8 mouse cellular contexts compared by ENCODE assay signal in genomic region chr2:147378934-147379333, GRCm38 (mm10). TPM values are rescaled to one million over a fixed set of nuclear protein-coding genes. Genes with fewer than 3 reads are reported as not detected.
A peak's percentile ranks its signal among the peaks of the same experiment; 100 is the strongest.
DNase-seq lines count a peak whose midpoint lies in the region; ATAC-seq lines count a peak whose summit lies in the region.

No protein-coding gene starts in this region.

- H3K9me3 ChIP-seq in kidney, embryonic 16.5 days (ENCODE audit: low read length), result no peaks in the 10 kb centered on the region

- no peak overlapping the region for H3K4me3 ChIP-seq in kidney, embryonic 16.5 days (ENCODE audit: low read length)

- no peaks in the 10 kb centered on the region for H3K4me1 ChIP-seq in kidney, embryonic 16.5 days (ENCODE audit: insufficient read depth, low read length)

- peaks cover 45% of the 10 kb centered on the region for H3K27me3 ChIP-seq in kidney, embryonic 16.5 days (ENCODE audit: insufficient read depth, low read length)

- no peak overlapping the region for H3K27ac ChIP-seq in kidney, embryonic 16.5 days (ENCODE audit: low read length)

- 15% methylated on average over 4 of the region's 4 CpGs for WGBS in kidney, embryonic 16.5 days

- DNase-seq in kidney, adult 9 months, result peak; percentile 49
- DNase-seq in Muller cell, postnatal 12 days (ENCODE audit: inconsistent ontology term), result peak; percentile 47
- DNase-seq in cerebellum, postnatal 36 days, result peak; percentile 15 to 20
- DNase-seq in layer of hippocampus, adult 8-10 months (ENCODE audit: low spot score in 2 of 2), result peak; percentile 14 to 65
- peak; percentile 32 for DNase-seq in retina, postnatal 7 days (ENCODE audit: low read depth, low spot score)
- no peak for DNase-seq in natural killer cell, adult 2 months (ENCODE audit: low spot score in 2 of 2)
- DNase-seq in thymus, adult 18-20 months, result no peak

- H3K9ac ChIP-seq in kidney, embryonic 16.5 days (replicated peaks; ENCODE audit: low read length), result no peak overlapping the region

- H3K36me3 ChIP-seq in kidney, embryonic 16.5 days (ENCODE audit: insufficient read depth, low read length), result no peaks in the 10 kb centered on the region

- no peak for ATAC-seq in kidney, embryonic 16.5 days (ENCODE audit: low FRiP score, low TSS enrichment)

- no peak overlapping the region for H3K4me2 ChIP-seq in kidney, embryonic 16.5 days (replicated peaks; ENCODE audit: low read depth, low read length)

RNA-seq across cellular contexts. Expression of gene Pax1, which starts 17.2 kb away (rescaled TPM):
- polyA plus RNA-seq in kidney, embryonic 16.5 days (2015; fragmentation: Nextera tagmentation; extraction: Ambion mirVana), result 0.07 TPM in 1 of 2 replicates, not detected in the other
- not detected for total RNA-seq in layer of hippocampus, adult 8-10 months (2022)

Comparison
In these comparisons a context has a peak if more than half of its experiments do, and no peak if none do; other contexts are left out.
1. DNase-seq: peak in kidney, adult 9 months (single experiment), Muller cell, postnatal 12 days (single experiment), cerebellum, postnatal 36 days (2 of 2), layer of hippocampus, adult 8-10 months (2 of 2) and retina, postnatal 7 days (single experiment); none in natural killer cell, adult 2 months (0 of 2) and thymus, adult 18-20 months (0 of 2).